Mouse (Mus musculus) cortical plate, adult 2 months (tissue): ENCODE data around the gene Cbwd1.

ENCODE experiments used
- CTCF ChIP-seq: fragments of 200-500 bp; IDR thresholded peaks from 2 replicates; pipeline ENCODE4 v1.5.1; 2011; ENCODE audit warnings: mild to moderate bottlenecking, control low read depth, low read length; ENCODE audit not compliant: insufficient read depth; ENCODE audit errors: extremely low read depth
- POLR2A ChIP-seq: fragments of 200-500 bp; IDR thresholded peaks from 2 replicates; pipeline ENCODE4 v1.6.1; 2011; ENCODE audit warnings: mild to moderate bottlenecking, low read length, control low read depth; ENCODE audit not compliant: insufficient read depth; ENCODE audit errors: extremely low read depth

DNA sequence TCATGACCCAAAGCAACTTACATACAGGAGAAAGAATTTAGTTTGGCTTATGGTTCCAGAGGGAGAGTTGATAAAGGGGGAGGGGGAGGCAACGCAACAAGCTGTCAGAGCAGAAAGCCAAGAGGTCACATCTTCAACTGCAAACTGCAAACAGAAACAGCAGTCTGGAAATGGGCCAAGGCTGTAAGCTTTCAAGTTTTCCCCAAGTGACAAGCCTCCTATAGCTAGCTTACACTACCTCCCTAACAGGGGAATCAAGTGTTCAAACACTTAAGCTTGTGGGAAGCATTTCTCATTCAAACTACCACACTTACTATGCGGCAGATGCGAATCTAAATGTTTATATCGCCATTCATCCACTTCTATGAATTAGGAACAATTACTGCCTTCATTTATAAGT lies 42.4 kb upstream of the Cbwd1 start:
- TF ChIP-seq CTCF (no peak), POLR2A (no peak)
